Mouse (Mus musculus): ENCODE data around the gene Ank2. TPM values are rescaled to one million over a fixed set of nuclear protein-coding genes. Genes with fewer than 3 reads are reported as not detected.

Gene Ank2
- polyA plus RNA-seq, 1 experiment from 2014 or later, result 3.9 TPM

DNA sequence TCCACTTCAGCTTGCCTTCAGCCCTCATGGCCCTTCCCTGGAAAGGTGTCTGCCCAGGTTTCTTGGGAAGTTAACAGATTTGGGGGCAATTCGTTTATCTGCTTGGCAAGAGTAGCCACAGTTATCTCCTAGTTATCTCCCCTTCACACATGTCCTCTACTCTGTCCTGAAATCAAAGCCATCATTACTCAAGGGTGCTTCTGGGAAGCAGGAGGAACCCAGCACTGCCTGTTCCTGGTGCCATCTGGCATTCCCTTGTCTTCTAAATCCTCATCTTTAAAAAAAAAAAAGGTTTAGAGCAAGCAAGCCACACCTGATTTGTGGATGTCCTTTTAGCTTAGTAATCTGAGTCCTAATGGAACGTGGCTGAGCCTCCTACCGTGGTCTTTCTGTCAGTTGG lies 335.4 kb downstream of the Ank2 start:
- DNase-seq (ENCODE audit: low spot score) (no peak), ATAC-seq (no peak)
- TF ChIP-seq CTCF (IDR thresholded peaks at IDR 0.05) (no peak), EP300 (IDR thresholded peaks at IDR 0.05) (no peak)
- Histone ChIP-seq H3K9me3 (ENCODE audit: low read length) (no peaks in the 10 kb centered on the region), H3K36me3 (ENCODE audit: insufficient read depth, low read length) (no peaks in the 10 kb centered on the region), H3K27ac (ENCODE audit: low read length) (no peak overlapping the region), H3K27me3 (replicated peaks; ENCODE audit: insufficient read depth, low read length) (peaks cover 13% of the 10 kb centered on the region; the same call in 1 of the 2 replicates), H3K4me3 (ENCODE audit: low read depth, low read length) (no peak overlapping the region), H3K4me1 (ENCODE audit: insufficient read depth, low read depth, low read length) (peaks cover 7% of the 10 kb centered on the region; the same call in 1 of the 2 replicates), H3K9ac (replicated peaks; ENCODE audit: low read depth) (no peak overlapping the region), H3K4me2 (replicated peaks; ENCODE audit: low read depth, low read length) (no peak overlapping the region)
- WGBS, result 45% methylated on average over 3 of the region's 3 CpGs

DNA sequence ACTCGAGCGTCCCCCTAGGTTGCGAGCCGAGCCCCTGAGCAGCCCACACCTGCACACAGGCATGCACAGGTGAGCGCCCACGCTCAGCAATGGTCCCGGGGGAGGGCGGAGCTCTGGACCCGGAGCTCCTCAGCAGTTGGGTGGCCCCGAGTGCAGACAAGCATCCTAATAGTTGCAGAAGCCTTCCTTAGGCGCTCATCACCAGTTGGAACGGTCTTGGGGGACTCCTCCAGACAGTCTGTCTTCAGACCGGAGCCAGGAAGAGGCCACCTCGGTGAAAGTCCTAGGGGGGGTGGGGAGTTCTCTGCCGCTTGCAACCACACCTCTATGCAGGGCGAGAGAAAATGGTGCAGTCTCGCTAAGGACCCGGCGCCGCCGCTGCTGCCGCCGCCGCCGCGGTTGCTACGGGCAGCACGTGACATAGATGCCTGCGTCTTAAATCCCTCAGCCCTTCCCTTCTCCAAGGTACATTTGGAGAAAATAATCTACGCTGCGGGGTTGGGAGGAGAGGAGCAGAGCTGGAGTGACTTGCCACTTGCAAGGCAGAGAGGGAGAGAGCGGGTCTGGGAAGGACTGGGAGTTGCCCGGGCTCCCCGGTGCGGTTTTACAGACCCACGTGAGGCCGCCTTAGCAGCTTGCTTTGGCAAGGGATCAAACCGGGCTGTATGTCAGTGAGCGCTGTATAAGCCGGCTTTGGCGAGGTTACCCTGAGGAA lies 337.0 kb downstream of the Ank2 start:
- Histone ChIP-seq H3K4me1 (ENCODE audit: insufficient read depth, low read depth, low read length) (peaks cover 7% of the 10 kb centered on the region; the same call in 1 of the 2 replicates), H3K4me3 (ENCODE audit: low read depth, low read length) (peak overlapping the region; percentile 46), H3K27ac (ENCODE audit: low read length) (no peak overlapping the region), H3K36me3 (ENCODE audit: insufficient read depth, low read length) (no peaks in the 10 kb centered on the region), H3K9ac (replicated peaks; ENCODE audit: low read depth) (no peak overlapping the region), H3K27me3 (replicated peaks; ENCODE audit: insufficient read depth, low read length) (peaks cover 13% of the 10 kb centered on the region; the same call in 1 of the 2 replicates), H3K9me3 (ENCODE audit: low read length) (no peaks in the 10 kb centered on the region), H3K4me2 (replicated peaks; ENCODE audit: low read depth, low read length) (peak overlapping the region; percentile 81)
- peak; percentile 67 for ATAC-seq
- no peak for TF ChIP-seq EP300 (IDR thresholded peaks at IDR 0.05)
- TF ChIP-seq CTCF (IDR thresholded peaks at IDR 0.05), result no peak
- DNase-seq (ENCODE audit: low spot score), result peak; percentile 50
- WGBS, result 3% methylated on average over 41 of the region's 41 CpGs

DNA sequence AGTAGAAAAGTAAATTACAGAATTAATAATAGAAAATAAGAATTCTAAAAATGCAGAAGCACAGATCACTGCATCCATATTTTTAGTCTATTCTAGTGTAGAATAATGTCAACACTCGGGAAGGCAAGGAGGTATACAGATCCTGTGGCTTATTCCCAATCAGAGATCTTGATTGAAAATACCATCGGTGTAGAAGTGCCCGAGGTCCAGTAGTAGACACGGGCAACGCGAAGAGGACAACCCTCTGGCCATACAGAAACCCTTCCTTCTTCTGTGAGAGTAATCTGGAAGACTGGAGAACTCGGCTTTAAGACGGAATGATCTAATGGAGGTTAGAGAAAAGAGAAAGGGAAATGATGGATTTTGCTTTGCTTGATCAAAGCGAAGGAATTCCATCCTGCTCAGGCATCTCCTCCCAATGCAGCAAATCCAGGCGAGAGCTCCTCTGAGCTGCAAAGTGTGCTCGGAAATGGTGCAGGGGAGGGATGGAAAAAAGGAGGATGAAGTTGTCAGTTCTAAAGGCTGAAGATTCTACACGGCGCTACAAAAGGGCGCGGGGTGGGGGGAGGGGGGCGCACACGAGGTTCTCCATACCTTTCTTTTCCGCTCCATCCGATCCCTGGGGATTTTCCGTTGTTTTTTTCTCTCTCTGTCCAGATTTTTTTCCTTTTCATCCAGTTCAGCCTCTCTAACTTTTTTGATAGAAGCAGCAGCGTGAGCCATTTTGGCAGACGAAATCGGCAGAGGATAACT lies 337.9 kb downstream of the Ank2 start:
- H3K27ac ChIP-seq (ENCODE audit: low read length), result no peak overlapping the region
- H3K36me3 ChIP-seq (ENCODE audit: insufficient read depth, low read length), result no peaks in the 10 kb centered on the region
- ATAC-seq (no peak), DNase-seq (ENCODE audit: low spot score) (no peak)
- no peaks in the 10 kb centered on the region for H3K9me3 ChIP-seq (ENCODE audit: low read length)
- no peak overlapping the region for H3K9ac ChIP-seq (replicated peaks; ENCODE audit: low read depth)
- peaks cover 7% of the 10 kb centered on the region; the same call in 1 of the 2 replicates for H3K4me1 ChIP-seq (ENCODE audit: insufficient read depth, low read depth, low read length)
- H3K4me2 ChIP-seq (replicated peaks; ENCODE audit: low read depth, low read length), result peak overlapping the region; percentile 81
- WGBS, result 4% methylated on average over 23 of the region's 23 CpGs
- H3K4me3 ChIP-seq (ENCODE audit: low read depth, low read length), result peak overlapping the region; percentile 46
- no peak for TF ChIP-seq EP300 (IDR thresholded peaks at IDR 0.05)
- no peak for TF ChIP-seq CTCF (IDR thresholded peaks at IDR 0.05)
- peaks cover 13% of the 10 kb centered on the region; the same call in 1 of the 2 replicates for H3K27me3 ChIP-seq (replicated peaks; ENCODE audit: insufficient read depth, low read length)

DNA sequence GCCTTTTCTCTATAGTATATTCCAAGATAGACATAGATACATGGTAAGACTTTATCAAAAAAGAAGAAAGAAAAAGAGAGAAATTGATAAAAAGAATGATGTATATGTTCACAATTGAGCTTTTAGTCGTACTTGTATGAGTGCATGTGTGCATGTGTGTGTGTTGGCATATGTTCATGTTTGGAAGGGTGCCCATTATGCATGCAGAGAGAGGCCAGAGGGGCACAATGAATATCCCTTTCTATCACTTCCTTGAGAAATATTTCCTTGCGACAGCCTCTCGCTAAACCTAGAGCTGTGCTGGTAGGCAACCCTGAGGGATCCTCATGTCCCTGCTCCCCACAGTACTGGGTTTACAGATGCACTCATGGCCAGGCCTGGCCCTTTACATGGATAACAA lies 341.4 kb downstream of the Ank2 start:
- H3K36me3 ChIP-seq (ENCODE audit: insufficient read depth, low read length), result no peaks in the 10 kb centered on the region
- no peaks in the 10 kb centered on the region for H3K9me3 ChIP-seq (ENCODE audit: low read length)
- H3K27me3 ChIP-seq (replicated peaks; ENCODE audit: insufficient read depth, low read length), result peaks cover 13% of the 10 kb centered on the region; the same call in 1 of the 2 replicates
- DNase-seq (ENCODE audit: low spot score), result no peak
- WGBS, result 70% methylated on average over 3 of the region's 3 CpGs
- TF ChIP-seq EP300 (IDR thresholded peaks at IDR 0.05) (no peak), CTCF (IDR thresholded peaks at IDR 0.05) (no peak)
- no peak overlapping the region for H3K4me2 ChIP-seq (replicated peaks; ENCODE audit: low read depth, low read length)
- H3K9ac ChIP-seq (replicated peaks; ENCODE audit: low read depth), result no peak overlapping the region
- no peak overlapping the region for H3K27ac ChIP-seq (ENCODE audit: low read length)
- peaks cover 7% of the 10 kb centered on the region; the same call in 1 of the 2 replicates for H3K4me1 ChIP-seq (ENCODE audit: insufficient read depth, low read depth, low read length)
- ATAC-seq, result no peak
- no peak overlapping the region for H3K4me3 ChIP-seq (ENCODE audit: low read depth, low read length)

DNA sequence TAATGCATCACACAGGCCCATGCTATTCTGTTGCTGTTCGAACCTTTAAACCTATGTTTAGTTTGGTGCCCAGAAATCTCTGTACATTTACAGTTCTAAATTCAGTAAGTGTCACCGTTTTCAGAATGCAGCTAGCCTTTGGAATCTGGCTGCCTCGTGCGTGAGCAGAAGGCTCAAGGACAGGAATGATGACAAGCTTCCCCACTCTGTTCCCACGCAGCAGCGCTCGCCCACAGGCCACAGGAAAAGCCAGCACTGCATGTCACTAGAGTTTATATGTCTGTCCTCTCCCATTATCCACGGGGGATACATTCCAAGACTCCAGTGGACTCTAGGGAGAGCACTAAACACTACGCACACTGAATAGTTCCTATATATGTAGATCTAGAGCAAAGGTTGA lies 343.1 kb downstream of the Ank2 start:
- Histone ChIP-seq H3K27ac (ENCODE audit: low read length) (no peak overlapping the region), H3K9me3 (ENCODE audit: low read length) (no peaks in the 10 kb centered on the region), H3K9ac (replicated peaks; ENCODE audit: low read depth) (no peak overlapping the region), H3K4me1 (ENCODE audit: insufficient read depth, low read depth, low read length) (no peaks in the 10 kb centered on the region), H3K4me3 (ENCODE audit: low read depth, low read length) (no peak overlapping the region), H3K36me3 (ENCODE audit: insufficient read depth, low read length) (no peaks in the 10 kb centered on the region), H3K27me3 (replicated peaks; ENCODE audit: insufficient read depth, low read length) (no peaks in the 10 kb centered on the region), H3K4me2 (replicated peaks; ENCODE audit: low read depth, low read length) (no peak overlapping the region)
- DNase-seq (ENCODE audit: low spot score) (no peak), ATAC-seq (no peak)
- 81% methylated on average over 9 of the region's 9 CpGs for WGBS
- TF ChIP-seq EP300 (IDR thresholded peaks at IDR 0.05), result no peak
- no peak for TF ChIP-seq CTCF (IDR thresholded peaks at IDR 0.05)

DNA sequence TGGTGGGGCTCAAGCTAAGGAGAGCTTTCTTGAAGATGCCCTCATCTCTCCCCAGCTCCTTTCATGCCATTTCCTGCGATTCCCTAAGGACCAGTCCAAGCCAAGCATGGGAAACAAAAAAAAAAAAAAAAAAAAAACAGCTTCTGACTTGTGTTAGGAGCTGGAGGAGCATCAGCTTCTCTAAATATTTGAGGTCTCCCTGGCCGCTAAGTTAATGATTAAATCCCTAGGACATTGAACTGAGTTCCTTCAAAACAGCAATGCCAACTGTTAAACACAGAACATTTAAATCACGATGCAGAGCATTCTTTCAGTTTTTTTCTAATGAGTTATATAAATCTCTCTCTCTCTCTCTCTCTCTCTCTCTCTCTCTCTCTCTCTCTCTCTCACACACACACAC lies 345.3 kb downstream of the Ank2 start:
- H3K4me1 ChIP-seq (ENCODE audit: insufficient read depth, low read depth, low read length), result no peaks in the 10 kb centered on the region
- H3K9ac ChIP-seq (replicated peaks; ENCODE audit: low read depth), result no peak overlapping the region
- H3K36me3 ChIP-seq (ENCODE audit: insufficient read depth, low read length), result no peaks in the 10 kb centered on the region
- no peak overlapping the region for H3K4me2 ChIP-seq (replicated peaks; ENCODE audit: low read depth, low read length)
- no peak for DNase-seq (ENCODE audit: low spot score)
- no peaks in the 10 kb centered on the region for H3K27me3 ChIP-seq (replicated peaks; ENCODE audit: insufficient read depth, low read length)
- ATAC-seq, result no peak
- no peak overlapping the region for H3K27ac ChIP-seq (ENCODE audit: low read length)
- TF ChIP-seq EP300 (IDR thresholded peaks at IDR 0.05) (no peak), CTCF (IDR thresholded peaks at IDR 0.05) (no peak)
- 37% methylated on average over 3 of the region's 3 CpGs for WGBS
- no peaks in the 10 kb centered on the region for H3K9me3 ChIP-seq (ENCODE audit: low read length)
- no peak overlapping the region for H3K4me3 ChIP-seq (ENCODE audit: low read depth, low read length)

Measured in lung, postnatal 0 days (tissue).